Mouse (Mus musculus): ENCODE measurements at regions not wholly inside any gene's neighbourhood (a gene's known extent, or its start where the extent isn't known, plus 50 kb on each side); places are given as distances from the start of the nearest gene placed in this dataset.

GRCm38 (mm10) chr11:114183231-114183630 lies 116.4 kb upstream of the Sdk2 start:
- no peaks in the 10 kb centered on the region for H3K4me1 ChIP-seq (ENCODE audit: control insufficient read depth, insufficient read depth, low read length)
- TF ChIP-seq CTCF (IDR thresholded peaks at IDR 0.05; ENCODE audit: extremely low read depth, insufficient read depth, low read length), result no peak
- TF ChIP-seq POLR2A (IDR thresholded peaks at IDR 0.05; ENCODE audit: extremely low read depth, insufficient read depth, low read length), result no peak
- H3K4me3 ChIP-seq (ENCODE audit: insufficient read depth, low read length), result no peak overlapping the region
- no peak overlapping the region for H3K27ac ChIP-seq (ENCODE audit: insufficient read depth, low read length)

- TF ChIP-seq POLR2A (IDR thresholded peaks at IDR 0.05; ENCODE audit: extremely low read depth, insufficient read depth, low read length) (no peak), CTCF (IDR thresholded peaks at IDR 0.05; ENCODE audit: extremely low read depth, insufficient read depth, low read length) (no peak)
Measured at GRCm38 (mm10) chr11:114178746-114179472, 112.1 kb upstream of the Sdk2 start.

DNA sequence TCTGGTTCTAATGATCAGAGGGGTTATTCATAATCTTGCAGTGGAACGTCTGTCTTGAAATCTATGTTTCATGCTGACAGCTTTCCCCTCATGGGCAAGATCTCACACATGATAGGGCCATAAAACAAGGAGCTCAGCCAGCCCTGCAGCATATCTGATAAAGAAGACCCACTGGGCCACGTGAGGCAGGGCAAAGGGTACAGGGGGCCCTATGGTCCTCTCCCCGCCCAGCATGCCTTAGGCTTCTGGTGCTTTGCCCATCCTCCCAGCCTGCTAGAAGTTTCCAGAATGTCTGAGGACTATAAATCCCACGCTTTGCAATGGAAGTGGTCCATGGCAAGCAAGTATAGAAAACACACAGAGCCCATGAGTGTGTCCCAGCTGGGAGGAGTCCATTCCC lies 110.9 kb upstream of the Sdk2 start:
- Histone ChIP-seq H3K4me3 (ENCODE audit: insufficient read depth, low read length) (no peak overlapping the region), H3K4me1 (ENCODE audit: control insufficient read depth, insufficient read depth, low read length) (0 out of 2 replicates have a peak, but pooled peaks cover 3% of the 10 kb centered on the region), H3K27ac (ENCODE audit: insufficient read depth, low read length) (no peak overlapping the region)
- TF ChIP-seq POLR2A (IDR thresholded peaks at IDR 0.05; ENCODE audit: extremely low read depth, insufficient read depth, low read length) (no peak), CTCF (IDR thresholded peaks at IDR 0.05; ENCODE audit: extremely low read depth, insufficient read depth, low read length) (no peak)

More at GRCm38 (mm10) chr11:114178746-114179472, 112.1 kb upstream of the Sdk2 start:
- Histone ChIP-seq H3K4me3 (ENCODE audit: insufficient read depth, low read length) (no peak overlapping the region), H3K4me1 (ENCODE audit: control insufficient read depth, insufficient read depth, low read length) (0 out of 2 replicates have a peak, but pooled peaks cover 3% of the 10 kb centered on the region), H3K27ac (ENCODE audit: insufficient read depth, low read length) (no peak overlapping the region)

DNA sequence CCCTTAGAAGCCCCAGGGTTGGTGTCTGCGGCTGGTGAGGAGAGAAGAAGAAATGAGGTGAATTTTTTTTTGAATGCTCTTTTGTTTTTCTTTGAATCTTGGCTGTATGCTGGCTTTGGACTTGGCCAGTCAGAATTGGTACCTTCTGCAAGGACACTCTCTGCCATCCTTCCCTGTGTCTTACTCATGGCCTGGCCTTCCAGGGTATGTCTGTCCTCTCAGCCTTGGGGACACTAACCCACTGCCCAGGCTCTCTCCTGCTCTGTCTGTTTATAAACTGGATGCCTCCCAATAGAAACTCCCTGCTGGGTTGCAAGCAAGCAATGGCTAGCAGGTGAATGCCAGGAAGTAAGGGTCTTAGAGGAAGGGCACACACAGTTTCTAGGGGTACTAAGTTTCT lies 110.4 kb upstream of the Sdk2 start:
- no peak overlapping the region for H3K4me3 ChIP-seq (ENCODE audit: insufficient read depth, low read length)
- H3K4me1 ChIP-seq (ENCODE audit: control insufficient read depth, insufficient read depth, low read length), result 0 out of 2 replicates have a peak, but pooled peaks cover 3% of the 10 kb centered on the region
- TF ChIP-seq CTCF (IDR thresholded peaks at IDR 0.05; ENCODE audit: extremely low read depth, insufficient read depth, low read length) (no peak), POLR2A (IDR thresholded peaks at IDR 0.05; ENCODE audit: extremely low read depth, insufficient read depth, low read length) (no peak)
- H3K27ac ChIP-seq (ENCODE audit: insufficient read depth, low read length), result no peak overlapping the region

DNA sequence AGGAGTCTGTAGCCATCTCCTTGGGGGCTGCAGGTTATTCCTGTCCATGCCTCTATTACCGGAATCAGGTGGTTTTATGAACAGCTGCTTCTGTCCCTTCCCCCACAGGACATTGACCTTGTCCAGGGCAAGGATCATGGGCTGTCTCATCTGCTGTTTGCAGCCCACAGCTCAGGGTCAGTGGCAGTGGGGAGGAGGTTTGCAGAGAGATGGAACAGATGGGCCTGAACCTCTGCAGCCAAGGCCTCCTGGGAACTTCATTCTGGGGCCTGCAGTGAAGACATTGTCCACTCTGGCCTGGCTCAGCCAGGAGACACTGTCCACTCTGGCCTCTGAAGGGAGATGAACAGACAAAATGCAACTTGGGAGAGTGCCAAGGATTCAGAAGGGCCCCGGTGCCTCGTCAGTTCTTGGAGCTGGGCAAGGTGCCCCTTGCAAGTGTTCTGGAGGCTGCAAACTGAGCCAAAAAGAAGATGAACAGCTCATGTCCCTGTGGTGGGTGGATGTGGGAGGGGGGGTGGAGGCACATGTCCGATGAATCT lies 109.9 kb upstream of the Sdk2 start:
- Histone ChIP-seq H3K4me3 (ENCODE audit: insufficient read depth, low read length) (no peak overlapping the region), H3K4me1 (ENCODE audit: control insufficient read depth, insufficient read depth, low read length) (0 out of 2 replicates have a peak, but pooled peaks cover 3% of the 10 kb centered on the region), H3K27ac (ENCODE audit: insufficient read depth, low read length) (no peak overlapping the region)
- no peak for TF ChIP-seq CTCF (IDR thresholded peaks at IDR 0.05; ENCODE audit: extremely low read depth, insufficient read depth, low read length)
- no peak for TF ChIP-seq POLR2A (IDR thresholded peaks at IDR 0.05; ENCODE audit: extremely low read depth, insufficient read depth, low read length)

DNA sequence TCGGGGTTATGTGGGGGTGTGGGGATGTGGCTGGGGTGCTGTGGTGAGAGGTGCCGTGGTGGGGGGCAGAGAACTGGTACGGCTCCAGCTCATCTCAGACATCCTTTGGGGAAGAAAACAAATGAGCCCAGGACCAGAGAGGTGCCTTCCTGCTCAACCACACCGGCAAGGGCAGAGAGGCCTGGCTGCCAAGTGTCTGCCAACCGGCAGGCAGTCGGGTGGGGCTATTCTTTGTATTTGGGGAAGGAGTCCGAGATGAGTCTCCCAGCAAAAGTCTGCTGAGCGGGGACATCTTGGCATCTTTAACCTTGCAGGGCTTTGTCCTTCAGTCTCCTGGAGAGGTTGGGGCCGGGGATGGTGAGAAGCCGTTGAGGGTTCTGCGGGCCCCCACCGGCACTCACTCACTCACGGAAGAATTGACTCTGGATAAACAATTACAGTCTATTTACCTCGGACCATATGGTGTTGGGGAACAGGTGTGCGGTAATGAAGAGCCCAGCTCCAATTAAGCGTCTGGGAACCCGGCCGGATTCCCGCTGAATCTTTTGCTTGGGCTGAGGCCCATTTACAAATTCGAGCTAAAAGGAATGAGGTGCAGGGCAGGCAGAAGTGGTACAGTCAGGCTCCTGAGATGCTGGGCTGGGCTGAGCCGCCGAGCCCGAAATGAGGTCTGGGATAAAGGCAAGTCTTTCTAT lies 108.7 kb upstream of the Sdk2 start:
- H3K4me1 ChIP-seq (ENCODE audit: control insufficient read depth, insufficient read depth, low read length), result 0 out of 2 replicates have a peak, but pooled peaks cover 3% of the 10 kb centered on the region
- H3K27ac ChIP-seq (ENCODE audit: insufficient read depth, low read length), result no peak overlapping the region
- no peak overlapping the region for H3K4me3 ChIP-seq (ENCODE audit: insufficient read depth, low read length)
- TF ChIP-seq CTCF (IDR thresholded peaks at IDR 0.05; ENCODE audit: extremely low read depth, insufficient read depth, low read length), result no peak
- TF ChIP-seq POLR2A (IDR thresholded peaks at IDR 0.05; ENCODE audit: extremely low read depth, insufficient read depth, low read length), result no peak

- Histone ChIP-seq H3K27ac (ENCODE audit: insufficient read depth, low read length) (no peak overlapping the region), H3K4me1 (ENCODE audit: control insufficient read depth, insufficient read depth, low read length) (0 out of 2 replicates have a peak, but pooled peaks cover 3% of the 10 kb centered on the region), H3K4me3 (ENCODE audit: insufficient read depth, low read length) (no peak overlapping the region)
- no peak for TF ChIP-seq CTCF (IDR thresholded peaks at IDR 0.05; ENCODE audit: extremely low read depth, insufficient read depth, low read length)
- no peak for TF ChIP-seq POLR2A (IDR thresholded peaks at IDR 0.05; ENCODE audit: extremely low read depth, insufficient read depth, low read length)
Measured at GRCm38 (mm10) chr11:114174871-114175270, 108.0 kb upstream of the Sdk2 start.

DNA sequence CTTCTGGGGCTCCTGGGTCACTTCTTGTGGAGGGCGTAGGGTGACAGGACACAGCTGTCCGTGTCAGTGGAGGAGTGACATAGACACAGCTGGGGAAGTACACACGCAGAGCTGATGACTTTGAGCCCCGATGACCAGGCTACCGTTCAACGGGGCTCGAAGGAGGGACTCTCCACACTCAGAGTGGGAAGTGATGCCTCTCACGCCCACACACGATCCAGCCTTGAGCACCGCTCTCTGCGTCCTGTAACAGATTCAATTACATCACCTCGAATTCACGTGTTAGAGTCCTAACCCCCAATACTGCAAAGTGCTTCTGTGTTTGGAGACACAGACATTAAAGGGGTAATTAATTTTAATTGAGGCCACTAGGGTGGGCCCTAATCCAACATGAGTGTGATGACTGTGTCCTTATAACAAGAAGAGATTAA lies 101.4 kb upstream of the Sdk2 start:
- no peaks in the 10 kb centered on the region for H3K4me1 ChIP-seq (ENCODE audit: control insufficient read depth, insufficient read depth, low read length)
- no peak overlapping the region for H3K4me3 ChIP-seq (ENCODE audit: insufficient read depth, low read length)
- H3K27ac ChIP-seq (ENCODE audit: insufficient read depth, low read length), result no peak overlapping the region
- TF ChIP-seq POLR2A (IDR thresholded peaks at IDR 0.05; ENCODE audit: extremely low read depth, insufficient read depth, low read length), result no peak
- no peak for TF ChIP-seq CTCF (IDR thresholded peaks at IDR 0.05; ENCODE audit: extremely low read depth, insufficient read depth, low read length)

- H3K27ac ChIP-seq (ENCODE audit: insufficient read depth, low read length), result no peak overlapping the region
- no peaks in the 10 kb centered on the region for H3K4me1 ChIP-seq (ENCODE audit: control insufficient read depth, insufficient read depth, low read length)
- TF ChIP-seq CTCF (IDR thresholded peaks at IDR 0.05; ENCODE audit: extremely low read depth, insufficient read depth, low read length) (no peak), POLR2A (IDR thresholded peaks at IDR 0.05; ENCODE audit: extremely low read depth, insufficient read depth, low read length) (no peak)
- no peak overlapping the region for H3K4me3 ChIP-seq (ENCODE audit: insufficient read depth, low read length)
Measured at GRCm38 (mm10) chr11:114165656-114166362, 99.0 kb upstream of the Sdk2 start.
